Mouse (Mus musculus): ENCODE measurements around the gene Serpina3m.

Gene Serpina3m

DNA sequence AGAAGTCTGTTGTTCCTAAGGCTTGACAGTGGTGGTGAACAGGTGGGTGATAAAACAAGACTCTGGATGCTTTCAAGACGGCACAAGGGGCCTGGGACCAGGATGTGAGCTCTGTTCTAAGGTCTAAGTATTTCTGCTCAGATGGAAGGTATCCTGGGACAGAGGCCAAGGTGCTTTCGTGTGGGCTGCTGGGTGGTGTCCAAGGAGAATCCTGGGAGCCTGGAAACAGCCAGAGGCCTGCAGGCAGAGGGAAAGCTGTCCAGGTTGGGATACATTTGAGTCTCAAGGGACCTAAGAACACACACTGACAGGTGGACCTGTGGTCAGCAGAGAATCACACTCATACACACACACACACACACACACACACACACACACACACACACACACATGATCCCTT is 76.3 kb downstream of the Serpina3m start:
- peaks cover 22% of the 10 kb centered on the region for H3K4me1 ChIP-seq (replicated peaks; ENCODE audit: low read depth, low read length)
- TF ChIP-seq CTCF (conservative IDR thresholded peaks at IDR 0.05; ENCODE audit: low read length), result no peak
- no peak for TF ChIP-seq NANOG (IDR thresholded peaks at IDR 0.05; ENCODE audit: borderline replicate concordance, low read length)
- TF ChIP-seq POU5F1 (IDR thresholded peaks at IDR 0.05; ENCODE audit: borderline replicate concordance, low read length), result no peak
- H3K36me3 ChIP-seq (ENCODE audit: insufficient read depth, low read length), result no peaks in the 10 kb centered on the region
- no peak overlapping the region for H3K4me3 ChIP-seq (replicated peaks; ENCODE audit: low read length)
- H3K9me3 ChIP-seq (ENCODE audit: low read length), result no peaks in the 10 kb centered on the region
- no peaks in the 10 kb centered on the region for H3K27me3 ChIP-seq (ENCODE audit: insufficient read depth, low read length)

DNA sequence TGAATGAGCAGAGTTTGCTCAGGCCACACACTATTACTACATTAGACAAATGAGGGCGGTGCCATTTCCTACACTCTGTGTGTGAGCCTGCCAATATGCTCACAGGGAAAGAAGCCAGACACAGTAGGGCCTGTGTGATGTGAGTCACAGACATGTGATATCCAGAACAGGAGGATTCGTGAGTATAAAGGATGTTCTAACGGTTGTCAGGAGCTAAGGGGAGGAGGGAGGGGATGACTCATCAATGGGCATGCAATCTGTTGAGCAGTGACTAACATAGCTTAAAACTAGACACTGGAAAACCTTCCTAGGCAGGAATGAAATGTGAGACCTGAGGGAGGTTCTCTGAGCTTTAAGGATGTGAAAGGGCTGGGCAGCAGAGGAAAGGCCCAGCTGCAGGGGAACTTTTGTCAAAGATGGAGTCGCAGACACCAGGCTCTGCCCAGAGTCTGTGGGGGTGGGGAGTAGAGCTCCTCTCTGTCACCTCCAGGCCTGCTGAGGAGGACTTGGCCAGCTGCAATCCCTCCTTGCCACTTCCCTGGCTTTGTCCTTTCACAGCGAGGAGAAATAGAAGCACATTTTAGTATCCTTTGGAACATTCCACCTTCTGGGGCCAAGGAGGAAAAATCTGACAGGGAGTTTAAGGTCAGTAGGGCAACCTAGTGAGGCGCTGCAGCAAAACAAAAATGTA is 77.5 kb downstream of the Serpina3m start:
- H3K27me3 ChIP-seq (ENCODE audit: insufficient read depth, low read length), result no peaks in the 10 kb centered on the region
- TF ChIP-seq POU5F1 (IDR thresholded peaks at IDR 0.05; ENCODE audit: borderline replicate concordance, low read length), result no peak
- no peak for TF ChIP-seq CTCF (conservative IDR thresholded peaks at IDR 0.05; ENCODE audit: low read length)
- TF ChIP-seq NANOG (IDR thresholded peaks at IDR 0.05; ENCODE audit: borderline replicate concordance, low read length), result no peak
- H3K4me1 ChIP-seq (replicated peaks; ENCODE audit: low read depth, low read length), result peaks cover 22% of the 10 kb centered on the region
- peaks cover 5% of the 10 kb centered on the region; the same call in 1 of the 2 replicates for H3K9me3 ChIP-seq (ENCODE audit: low read length)
- no peak overlapping the region for H3K4me3 ChIP-seq (replicated peaks; ENCODE audit: low read length)
- H3K36me3 ChIP-seq (ENCODE audit: insufficient read depth, low read length), result no peaks in the 10 kb centered on the region

DNA sequence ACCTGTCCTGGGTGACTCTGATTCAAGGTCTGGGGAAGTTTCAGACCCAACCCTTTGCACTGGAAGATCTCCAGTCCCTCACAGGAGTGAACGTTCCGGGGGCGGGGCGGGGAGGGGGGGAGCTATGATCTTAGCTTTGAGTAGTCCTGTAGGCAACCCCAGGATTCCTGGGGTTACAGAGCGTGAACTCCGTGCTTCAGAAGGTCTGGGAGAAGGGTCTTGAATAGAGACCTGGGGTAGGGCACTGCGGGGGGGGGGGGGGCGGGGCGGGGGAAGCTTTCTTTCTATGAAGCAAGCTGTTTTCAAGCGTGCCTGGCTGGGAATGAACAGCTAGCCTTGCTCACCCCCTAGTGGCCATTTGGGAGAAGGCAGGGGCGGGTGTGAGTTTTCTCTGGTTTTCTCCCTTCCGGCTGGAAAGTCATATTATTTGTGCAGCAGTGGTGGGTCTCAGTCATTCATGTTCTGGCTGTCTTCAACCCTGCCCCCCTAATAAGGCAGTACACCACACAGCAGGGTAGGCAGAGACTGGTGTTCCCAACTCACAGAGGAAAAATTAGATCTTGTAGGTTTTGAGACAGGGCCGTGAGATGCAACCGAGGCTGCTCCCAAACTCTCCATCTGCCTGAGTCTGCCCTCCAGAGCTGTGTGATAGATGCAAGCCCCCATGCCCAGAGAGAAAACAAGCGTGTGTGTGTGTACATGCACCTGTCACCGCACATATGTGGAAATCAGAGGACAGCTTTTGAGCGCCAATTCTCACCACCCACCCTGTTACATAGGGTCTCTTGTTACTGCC is 80.3 kb downstream of the Serpina3m start:
- no peak for TF ChIP-seq POU5F1 (IDR thresholded peaks at IDR 0.05; ENCODE audit: borderline replicate concordance, low read length)
- peak; percentile 70 for TF ChIP-seq CTCF (conservative IDR thresholded peaks at IDR 0.05; ENCODE audit: low read length)
- TF ChIP-seq NANOG (IDR thresholded peaks at IDR 0.05; ENCODE audit: borderline replicate concordance, low read length), result no peak
- no peak overlapping the region for H3K4me3 ChIP-seq (replicated peaks; ENCODE audit: low read length)
- H3K27me3 ChIP-seq (ENCODE audit: insufficient read depth, low read length), result no peaks in the 10 kb centered on the region
- H3K36me3 ChIP-seq (ENCODE audit: insufficient read depth, low read length), result no peaks in the 10 kb centered on the region
- H3K9me3 ChIP-seq (ENCODE audit: low read length), result peaks cover 7% of the 10 kb centered on the region; the same call in 1 of the 2 replicates
- peaks cover 30% of the 10 kb centered on the region for H3K4me1 ChIP-seq (replicated peaks; ENCODE audit: low read depth, low read length)

DNA sequence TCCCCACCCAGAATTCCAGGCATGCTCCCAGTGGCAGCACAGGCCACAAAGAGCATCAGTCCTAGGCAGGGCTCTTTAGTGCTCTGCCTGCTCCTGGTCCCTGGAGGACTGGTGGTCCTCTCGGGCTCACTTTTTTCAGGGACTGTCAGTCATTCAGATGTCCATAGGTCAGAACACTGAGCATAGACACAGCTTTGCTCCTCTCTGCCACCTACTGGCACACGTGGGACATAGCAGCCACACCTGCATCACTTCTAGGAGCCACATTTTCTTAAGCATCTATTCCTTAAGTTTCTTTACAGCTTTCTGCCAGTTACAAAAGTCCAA is 80.8 kb downstream of the Serpina3m start:
- TF ChIP-seq CTCF (conservative IDR thresholded peaks at IDR 0.05; ENCODE audit: low read length), result peak; percentile 94
- no peak for TF ChIP-seq POU5F1 (IDR thresholded peaks at IDR 0.05; ENCODE audit: borderline replicate concordance, low read length)
- no peak for TF ChIP-seq NANOG (IDR thresholded peaks at IDR 0.05; ENCODE audit: borderline replicate concordance, low read length)
- no peaks in the 10 kb centered on the region for H3K27me3 ChIP-seq (ENCODE audit: insufficient read depth, low read length)

DNA sequence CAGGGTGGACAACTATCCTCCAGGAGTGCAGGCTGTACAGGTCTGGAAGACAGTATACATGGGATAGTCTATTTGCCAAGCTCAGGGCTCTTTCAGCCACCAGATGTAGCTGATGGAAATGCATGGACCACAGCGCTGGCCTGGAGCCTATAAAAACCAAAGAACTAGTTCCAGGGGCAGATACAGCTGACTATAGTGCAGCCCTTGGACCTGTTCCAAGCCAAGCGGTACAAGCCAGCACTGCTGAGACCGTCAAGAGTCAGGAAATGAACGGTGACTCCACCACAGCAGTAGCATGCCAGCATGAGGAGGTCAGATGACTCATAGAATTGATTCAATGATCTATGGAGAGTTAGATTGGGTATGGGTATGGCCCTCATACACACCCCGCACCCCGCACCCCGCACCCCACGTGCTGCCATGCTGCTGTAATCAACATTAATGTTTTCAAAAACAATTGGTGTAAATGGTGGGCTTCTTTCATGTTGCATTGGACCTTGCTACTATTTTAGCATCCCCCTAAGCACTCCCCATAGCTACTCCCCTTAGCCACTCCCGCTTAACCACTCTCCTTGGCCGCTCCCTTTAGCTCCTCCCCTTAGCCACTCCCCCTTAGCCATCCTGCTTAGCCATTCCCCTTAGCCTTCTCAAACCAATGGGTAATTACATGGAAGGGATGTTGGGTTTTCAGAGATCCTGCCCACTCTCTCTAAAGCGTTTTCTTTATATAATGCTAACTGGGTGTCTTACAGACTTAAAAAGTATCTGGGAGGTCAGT is 84.5 kb downstream of the Serpina3m start:
- Histone ChIP-seq H3K36me3 (ENCODE audit: insufficient read depth, low read length) (no peaks in the 10 kb centered on the region), H3K27me3 (ENCODE audit: insufficient read depth, low read length) (no peaks in the 10 kb centered on the region), H3K4me1 (replicated peaks; ENCODE audit: low read depth, low read length) (peaks cover 26% of the 10 kb centered on the region), H3K9me3 (ENCODE audit: low read length) (peaks cover 7% of the 10 kb centered on the region; the same call in 1 of the 2 replicates), H3K4me3 (replicated peaks; ENCODE audit: low read length) (no peak overlapping the region)
- TF ChIP-seq POU5F1 (IDR thresholded peaks at IDR 0.05; ENCODE audit: borderline replicate concordance, low read length), result no peak
- no peak for TF ChIP-seq NANOG (IDR thresholded peaks at IDR 0.05; ENCODE audit: borderline replicate concordance, low read length)
- no peak for TF ChIP-seq CTCF (conservative IDR thresholded peaks at IDR 0.05; ENCODE audit: low read length)

More for the DNA sequence above, 80.8 kb downstream of the Serpina3m start:
- Histone ChIP-seq H3K4me3 (replicated peaks; ENCODE audit: low read length) (no peak overlapping the region), H3K4me1 (replicated peaks; ENCODE audit: low read depth, low read length) (peaks cover 30% of the 10 kb centered on the region), H3K36me3 (ENCODE audit: insufficient read depth, low read length) (no peaks in the 10 kb centered on the region), H3K9me3 (ENCODE audit: low read length) (peaks cover 7% of the 10 kb centered on the region; the same call in 1 of the 2 replicates)

DNA sequence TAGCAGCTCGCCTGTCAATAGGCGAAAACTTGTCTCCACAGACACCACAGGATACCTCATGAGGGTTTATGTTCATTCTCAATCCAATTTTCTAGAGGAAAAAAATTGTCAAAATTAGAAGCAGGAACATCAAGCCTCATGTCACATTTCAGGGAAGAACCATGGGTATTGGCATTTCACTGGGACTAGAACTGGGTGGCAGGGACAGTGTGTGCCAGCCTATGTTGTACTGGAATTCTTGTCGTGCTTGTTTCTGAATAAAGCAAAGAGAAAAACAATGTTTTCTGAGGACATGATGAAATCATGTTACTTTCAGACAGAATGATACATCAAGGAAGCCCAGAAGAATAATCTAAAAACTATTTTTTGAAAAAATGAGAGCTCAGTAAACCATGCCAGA is 87.3 kb downstream of the Serpina3m start:
- Histone ChIP-seq H3K36me3 (ENCODE audit: insufficient read depth, low read length) (no peaks in the 10 kb centered on the region), H3K9me3 (ENCODE audit: low read length) (peaks cover 4% of the 10 kb centered on the region; the same call in 1 of the 2 replicates), H3K4me3 (replicated peaks; ENCODE audit: low read length) (no peak overlapping the region), H3K4me1 (replicated peaks; ENCODE audit: low read depth, low read length) (peaks cover 13% of the 10 kb centered on the region), H3K27me3 (ENCODE audit: insufficient read depth, low read length) (no peaks in the 10 kb centered on the region)
- TF ChIP-seq POU5F1 (IDR thresholded peaks at IDR 0.05; ENCODE audit: borderline replicate concordance, low read length), result no peak
- TF ChIP-seq NANOG (IDR thresholded peaks at IDR 0.05; ENCODE audit: borderline replicate concordance, low read length), result no peak
- no peak for TF ChIP-seq CTCF (conservative IDR thresholded peaks at IDR 0.05; ENCODE audit: low read length)

DNA sequence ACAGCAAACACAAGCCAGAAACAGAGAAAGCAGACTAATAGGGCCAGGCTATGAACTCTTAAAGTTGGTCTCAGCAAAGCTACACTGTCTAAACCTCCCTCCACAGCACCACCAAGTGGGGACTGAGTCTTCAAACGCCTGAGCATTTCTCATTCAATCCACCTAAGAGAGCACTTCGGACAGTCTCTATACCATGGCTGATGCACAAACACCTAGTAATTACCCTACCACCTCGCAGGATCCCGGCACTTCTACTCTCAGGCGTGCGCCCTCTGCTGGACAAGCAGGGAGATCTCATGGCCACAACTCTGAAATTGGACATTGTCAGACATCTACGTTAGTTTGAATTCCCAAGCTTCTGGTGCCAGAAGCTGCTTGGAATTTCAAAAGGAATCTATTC is 88.6 kb downstream of the Serpina3m start:
- Histone ChIP-seq H3K27me3 (ENCODE audit: insufficient read depth, low read length) (no peaks in the 10 kb centered on the region), H3K4me3 (replicated peaks; ENCODE audit: low read length) (no peak overlapping the region), H3K36me3 (ENCODE audit: insufficient read depth, low read length) (0 out of 2 replicates have a peak, but pooled peaks cover 5% of the 10 kb centered on the region), H3K9me3 (ENCODE audit: low read length) (peaks cover 5% of the 10 kb centered on the region), H3K4me1 (replicated peaks; ENCODE audit: low read depth, low read length) (peaks cover 13% of the 10 kb centered on the region)
- peak; percentile 82 for TF ChIP-seq CTCF (conservative IDR thresholded peaks at IDR 0.05; ENCODE audit: low read length)
- no peak for TF ChIP-seq NANOG (IDR thresholded peaks at IDR 0.05; ENCODE audit: borderline replicate concordance, low read length)

DNA sequence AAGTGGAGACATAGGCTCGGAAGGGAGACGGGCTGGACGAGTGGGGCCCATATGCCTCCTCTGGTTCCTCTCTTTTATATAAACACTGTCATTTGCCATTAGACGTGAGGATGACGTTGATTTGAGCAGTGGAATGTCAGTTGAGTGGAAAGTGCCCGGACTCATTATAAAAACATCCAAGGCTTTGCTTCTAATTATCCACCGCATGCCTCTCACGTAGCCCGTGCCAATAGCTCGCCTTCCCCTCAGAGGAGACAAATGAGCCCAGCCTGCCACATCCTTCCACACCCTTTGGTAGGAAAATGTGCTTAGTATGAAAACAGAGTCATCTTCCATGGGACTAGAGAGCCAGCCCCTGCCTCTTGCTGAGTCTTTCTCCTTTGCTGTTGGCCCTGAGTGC is 93.1 kb downstream of the Serpina3m start:
- H3K27me3 ChIP-seq (ENCODE audit: insufficient read depth, low read length), result no peaks in the 10 kb centered on the region
- H3K36me3 ChIP-seq (ENCODE audit: insufficient read depth, low read length), result peaks cover 24% of the 10 kb centered on the region

More for the DNA sequence above, 93.1 kb downstream of the Serpina3m start:
- Histone ChIP-seq H3K4me1 (replicated peaks; ENCODE audit: low read depth, low read length) (peaks cover 15% of the 10 kb centered on the region), H3K4me3 (replicated peaks; ENCODE audit: low read length) (no peak overlapping the region), H3K9me3 (ENCODE audit: low read length) (peaks cover 24% of the 10 kb centered on the region)
- TF ChIP-seq NANOG (IDR thresholded peaks at IDR 0.05; ENCODE audit: borderline replicate concordance, low read length) (no peak), CTCF (conservative IDR thresholded peaks at IDR 0.05; ENCODE audit: low read length) (no peak), POU5F1 (IDR thresholded peaks at IDR 0.05; ENCODE audit: borderline replicate concordance, low read length) (no peak)

Measured in E14TG2a.4 (cell line).